Mouse (Mus musculus) heart, embryonic 14.5 days (tissue): ENCODE measurements around the gene Foxl2. TPM values are rescaled to one million over a fixed set of nuclear protein-coding genes. Genes with fewer than 3 reads are reported as not detected.

Experiments
- ATAC-seq: fragments of 200-750 bp; cut with Nextera tagmentation; 2 replicates; pipeline ENCODE4 v1.8.0; 2017; ENCODE audit warnings: low read depth, moderate TSS enrichment; ENCODE audit not compliant: insufficient number of reproducible peaks, insufficient read depth, low FRiP score
- H3K27ac ChIP-seq, 2 experiments: fragments of 200-500 bp in 1 of 2; fragments of 300-500 bp in 1 of 2; sonication (generic) in 1 of 2; replicated peaks in 1 of 2; 2 replicates each; pipeline ENCODE4 v1.5.1; 2012 to 2014; ENCODE audit warnings: low read depth in 2 of 2, low read length in 2 of 2, control low read depth in 1 of 2, mild to moderate bottlenecking in 1 of 2, mixed read lengths in 1 of 2; ENCODE audit not compliant: control insufficient read depth in 1 of 2, insufficient read depth in 1 of 2
- H3K27me3 ChIP-seq: fragments of 300-500 bp; sonication (generic); 2 replicates; pipeline ENCODE4 v1.6.1; 2014; ENCODE audit warnings: mild to moderate bottlenecking, low read length, control low read depth; ENCODE audit not compliant: control insufficient read depth, insufficient read depth
- H3K36me3 ChIP-seq: fragments of 300-500 bp; sonication (generic); 2 replicates; pipeline ENCODE4 v1.6.1; 2014; ENCODE audit warnings: mild to moderate bottlenecking, control low read depth, low read length, mixed read lengths; ENCODE audit not compliant: control insufficient read depth, insufficient read depth
- H3K4me1 ChIP-seq, 2 experiments: fragments of 200-500 bp in 1 of 2; fragments of 300-500 bp in 1 of 2; sonication (generic) in 1 of 2; 2 replicates each; pipeline ENCODE4 v1.6.1; 2012 to 2014; ENCODE audit warnings: low read length in 2 of 2, control low read depth in 1 of 2, mixed read lengths in 1 of 2; ENCODE audit not compliant: control insufficient read depth in 2 of 2, insufficient read depth in 2 of 2
- H3K4me2 ChIP-seq: fragments of 300-500 bp; sonication (generic); 2 replicates; pipeline ENCODE4 v1.6.1; 2014; ENCODE audit warnings: mild to moderate bottlenecking, low read length
- H3K4me3 ChIP-seq, 2 experiments: fragments of 200-500 bp in 1 of 2; fragments of 300-500 bp in 1 of 2; sonication (generic) in 1 of 2; 2 replicates each; pipeline ENCODE4 v1.5.1; 2012 to 2014; ENCODE audit warnings: low read length in 2 of 2, mild to moderate bottlenecking in 2 of 2, control low read depth in 1 of 2, low read depth in 1 of 2, moderate library complexity in 1 of 2; ENCODE audit not compliant: control insufficient read depth in 1 of 2, insufficient read depth in 1 of 2
- H3K9ac ChIP-seq: fragments of 300-500 bp; sonication (generic); 2 replicates; pipeline ENCODE4 v1.6.1; 2014; ENCODE audit warnings: mild to moderate bottlenecking, low read length
- H3K9me3 ChIP-seq: fragments of 300-500 bp; sonication (generic); 2 replicates; pipeline ENCODE4 v1.6.1; 2016; ENCODE audit warnings: low read length, control low read depth; ENCODE audit not compliant: control insufficient read depth
- WGBS: fragments of 180-500 bp; shearing (Covaris S2); extraction: QIAGEN DNeasy Blood & Tissue Kit; methylation state at CpG from one replicate; pipeline ENCODE4 v1.1.7; 2014; 5-methylcytosine and 5-hydroxymethylcytosine counted together
- polyA plus RNA-seq: library from polyadenylated mRNA; unstranded; fragments of >200 nt; fragmentation: Nextera tagmentation; extraction: Ambion mirVana; gene quantifications from 2 replicates; pipeline ENCODE4 v1.2.1, GENCODE M21; 2014

Foxl2 gene
- polyA plus RNA-seq, 1 experiment from 2014 or later, result not detected

GRCm38 (mm10) chr9:98956591-98957381 lies 1.7 kb downstream of the Foxl2 start:
- Histone ChIP-seq H3K27ac (no peak overlapping the region), H3K36me3 (no peaks in the 10 kb centered on the region), H3K9ac (peak overlapping the region; percentile 54), H3K9me3 (no peaks in the 10 kb centered on the region), H3K4me1 (peaks cover 3 to 26% of the 10 kb centered on the region in 2 experiments; a peak in 2 of 4 replicates), H3K4me3 (peak overlapping the region; percentile 26 to 48), H3K27me3 (peaks cover 92% of the 10 kb centered on the region), H3K4me2 (peak overlapping the region; percentile 82)
- WGBS, result 1% methylated on average over 68 of the region's 80 CpGs
- ATAC-seq, result no peak

- Histone ChIP-seq H3K9ac (no peak overlapping the region), H3K4me3 (no peak overlapping the region), H3K36me3 (no peaks in the 10 kb centered on the region), H3K4me2 (no peak overlapping the region), H3K9me3 (no peaks in the 10 kb centered on the region), H3K27ac (no peak overlapping the region), H3K4me1 (peaks cover 3 to 26% of the 10 kb centered on the region in 2 experiments; a peak in 2 of 4 replicates), H3K27me3 (peaks cover 92% of the 10 kb centered on the region)
- no peak for ATAC-seq
- WGBS, result 2% methylated on average over 23 of the region's 23 CpGs
Observed at GRCm38 (mm10) chr9:98957751-98958351, 2.8 kb downstream of the Foxl2 start.

- Histone ChIP-seq H3K27me3 (peaks cover 92% of the 10 kb centered on the region), H3K4me2 (no peak overlapping the region), H3K27ac (no peak overlapping the region), H3K4me3 (no peak overlapping the region), H3K36me3 (no peaks in the 10 kb centered on the region), H3K9me3 (no peaks in the 10 kb centered on the region), H3K4me1 (peaks cover 3 to 26% of the 10 kb centered on the region in 2 experiments; a peak in 2 of 4 replicates), H3K9ac (no peak overlapping the region)
- ATAC-seq, result no peak
- WGBS, result 7% methylated on average over 6 of the region's 6 CpGs
Observed at GRCm38 (mm10) chr9:98958628-98959027, 3.5 kb downstream of the Foxl2 start.

GRCm38 (mm10) chr9:98959851-98960250 lies 4.8 kb downstream of the Foxl2 start:
- ATAC-seq, result no peak
- H3K4me2 ChIP-seq, result no peak overlapping the region
- H3K4me1 ChIP-seq, result peaks cover 3 to 24% of the 10 kb centered on the region in 2 experiments; a peak in 2 of 4 replicates
- 36% methylated on average over 3 of the region's 3 CpGs for WGBS
- H3K36me3 ChIP-seq, result no peaks in the 10 kb centered on the region
- no peak overlapping the region for H3K27ac ChIP-seq
- H3K9ac ChIP-seq, result no peak overlapping the region
- no peaks in the 10 kb centered on the region for H3K9me3 ChIP-seq
- no peak overlapping the region for H3K4me3 ChIP-seq
- peaks cover 91% of the 10 kb centered on the region for H3K27me3 ChIP-seq

- H3K27ac ChIP-seq, result no peak overlapping the region
- H3K4me1 ChIP-seq, result peaks cover 3 to 21% of the 10 kb centered on the region in 2 experiments; a peak in 2 of 4 replicates
- H3K36me3 ChIP-seq, result no peaks in the 10 kb centered on the region
- H3K27me3 ChIP-seq, result peaks cover 91% of the 10 kb centered on the region
- no peak overlapping the region for H3K4me2 ChIP-seq
- H3K4me3 ChIP-seq, result no peak overlapping the region
- 21% methylated on average over 5 of the region's 5 CpGs for WGBS
- H3K9me3 ChIP-seq, result no peaks in the 10 kb centered on the region
- H3K9ac ChIP-seq, result no peak overlapping the region
- no peak for ATAC-seq
Observed at GRCm38 (mm10) chr9:98960348-98960747, 5.3 kb downstream of the Foxl2 start.

DNA sequence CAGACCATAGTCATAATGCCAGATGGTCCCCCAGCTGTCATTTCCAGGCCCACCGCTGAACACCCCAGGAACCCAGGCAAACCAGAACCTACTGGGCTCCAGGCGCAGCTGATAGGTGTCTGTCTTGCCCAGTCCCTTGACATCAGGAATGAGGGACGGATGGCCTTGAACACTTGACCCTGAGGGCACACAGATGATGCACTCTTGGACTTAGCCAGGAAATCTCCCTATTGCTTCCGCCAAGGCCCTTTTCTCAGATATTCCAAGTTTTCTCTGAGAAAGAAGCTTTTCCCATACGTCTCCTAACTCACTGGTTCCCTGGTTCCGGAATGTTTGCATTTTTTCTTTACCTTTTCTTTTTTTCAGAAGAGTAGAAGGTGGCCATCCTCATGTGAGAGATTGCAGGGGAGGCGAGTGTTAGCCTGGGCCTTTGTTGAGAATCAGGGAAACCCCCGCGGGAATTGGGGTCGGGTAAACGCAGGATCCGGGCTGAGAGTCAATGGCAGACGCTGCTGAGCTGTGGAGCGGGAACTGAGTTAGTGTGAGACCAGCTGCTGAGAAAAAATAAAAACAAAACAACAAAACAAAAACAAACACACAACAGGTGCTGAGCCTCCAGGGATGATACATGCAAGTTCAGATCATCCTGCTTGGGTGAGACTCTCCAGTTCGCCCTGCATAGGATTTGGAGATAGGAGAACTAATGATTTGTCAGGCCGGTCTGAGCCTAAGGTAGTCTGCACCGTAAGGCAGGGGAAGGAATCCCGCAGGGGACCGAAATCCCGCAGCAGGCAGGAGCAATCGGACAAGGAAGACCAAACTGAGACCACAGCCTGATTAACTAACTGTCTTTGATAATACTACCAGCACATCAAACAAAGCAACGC lies 6.7 kb downstream of the Foxl2 start:
- ATAC-seq, result no peak
- Histone ChIP-seq H3K27me3 (peaks cover 88% of the 10 kb centered on the region), H3K4me2 (no peak overlapping the region), H3K9me3 (no peaks in the 10 kb centered on the region), H3K4me1 (peaks cover 0 to 7% of the 10 kb centered on the region in 2 experiments; a peak in 2 of 4 replicates), H3K27ac (no peak overlapping the region), H3K4me3 (no peak overlapping the region), H3K9ac (no peak overlapping the region), H3K36me3 (no peaks in the 10 kb centered on the region)
- WGBS, result 16% methylated on average over 22 of the region's 22 CpGs

- H3K36me3 ChIP-seq, result no peaks in the 10 kb centered on the region
- H3K4me2 ChIP-seq, result no peak overlapping the region
- no peak overlapping the region for H3K4me3 ChIP-seq
- no peaks in the 10 kb centered on the region for H3K9me3 ChIP-seq
- 2% methylated on average over 20 of the region's 20 CpGs for WGBS
- H3K9ac ChIP-seq, result no peak overlapping the region
- peaks cover 91% of the 10 kb centered on the region for H3K27me3 ChIP-seq
- no peak overlapping the region for H3K27ac ChIP-seq
- no peak for ATAC-seq
- peaks cover 0 to 2% of the 10 kb centered on the region in 2 experiments; a peak in 1 of 4 replicates for H3K4me1 ChIP-seq
Observed at GRCm38 (mm10) chr9:98962478-98963142, 7.5 kb downstream of the Foxl2 start.
